Mouse (Mus musculus) layer of hippocampus, adult 2 months (tissue): ENCODE results near the gene Zmiz2. TPM values are rescaled to one million over a fixed set of nuclear protein-coding genes. Genes with fewer than 3 reads are reported as not detected.
A peak's percentile ranks its signal among the peaks of the same experiment; 100 is the strongest.
"Not testable (repeated sequence)": the region's sequence is repeated elsewhere in the genome, so short reads cannot be mapped to it uniquely, and the experiment has no call there.

Source experiments
- DNase-seq, 2 experiments: peaks; one replicate each; pipeline ENCODE4 v3.0.0; 2022; ENCODE audit warnings: low spot score in 2 of 2
- H3K27ac ChIP-seq: fragments of 200-600 bp; 2 replicates; pipeline ENCODE4 v1.8.1; 2022
- H3K4me3 ChIP-seq: fragments of 200-600 bp; 2 replicates; pipeline ENCODE4 v1.8.1; 2022; ENCODE audit warnings: mild to moderate bottlenecking
- CTCF ChIP-seq: fragments of 200-600 bp; conservative IDR thresholded peaks from 2 replicates; pipeline ENCODE4 v1.8.1; 2022; ENCODE audit warnings: antibody characterized with exemption, mild to moderate bottlenecking, moderate library complexity
- total RNA-seq, 2 experiments: library from RNA; stranded (reverse); gene quantifications; 2 replicates each; pipeline ENCODE4 v1.2.3; 2021

Gene Zmiz2
- total RNA-seq, 2 experiments from 2014 or later, result 170 TPM

DNA sequence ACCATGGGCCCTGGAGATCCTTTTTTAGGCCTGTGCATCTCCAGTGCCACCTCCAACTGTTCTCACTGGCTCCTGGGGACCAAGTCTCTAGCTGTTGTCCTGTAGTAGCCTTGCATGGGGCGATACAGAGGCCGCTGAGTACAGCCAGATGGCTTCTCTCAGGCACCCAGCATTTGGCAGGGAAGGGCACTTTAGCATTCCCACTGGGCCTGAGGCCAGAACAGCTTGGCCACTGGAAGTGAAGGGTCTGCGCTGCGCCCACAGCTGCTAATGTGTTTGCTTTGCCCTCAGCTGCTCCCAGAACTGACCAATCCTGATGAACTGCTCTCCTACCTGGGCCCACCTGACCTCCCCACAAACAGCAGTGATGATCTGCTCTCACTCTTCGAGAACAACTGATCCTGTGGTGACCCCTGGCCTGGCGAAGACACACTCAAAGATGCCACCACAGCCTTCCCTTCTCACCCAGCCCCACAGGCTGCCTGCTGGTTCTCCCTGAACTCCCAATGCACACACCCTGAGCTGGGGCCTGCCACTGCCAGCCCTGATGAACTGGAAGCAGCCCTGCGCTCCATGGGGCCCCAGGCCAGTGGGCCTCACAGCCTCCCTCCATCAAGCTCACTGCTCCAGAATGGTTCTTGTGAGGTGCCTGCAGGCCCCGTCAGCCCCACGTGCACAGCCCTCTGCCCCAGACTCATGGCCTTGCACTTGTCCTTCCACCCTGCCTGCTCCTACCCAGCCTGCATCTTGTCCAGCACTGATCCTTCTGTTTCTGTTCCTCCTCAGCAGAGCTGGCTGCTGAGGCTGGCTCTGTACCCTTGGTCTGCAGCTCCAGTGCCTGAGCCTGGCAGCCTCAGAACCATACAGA, 16.1 kb downstream of the Zmiz2 start:
- H3K27ac ChIP-seq, result peak overlapping the region; percentile 84

DNA sequence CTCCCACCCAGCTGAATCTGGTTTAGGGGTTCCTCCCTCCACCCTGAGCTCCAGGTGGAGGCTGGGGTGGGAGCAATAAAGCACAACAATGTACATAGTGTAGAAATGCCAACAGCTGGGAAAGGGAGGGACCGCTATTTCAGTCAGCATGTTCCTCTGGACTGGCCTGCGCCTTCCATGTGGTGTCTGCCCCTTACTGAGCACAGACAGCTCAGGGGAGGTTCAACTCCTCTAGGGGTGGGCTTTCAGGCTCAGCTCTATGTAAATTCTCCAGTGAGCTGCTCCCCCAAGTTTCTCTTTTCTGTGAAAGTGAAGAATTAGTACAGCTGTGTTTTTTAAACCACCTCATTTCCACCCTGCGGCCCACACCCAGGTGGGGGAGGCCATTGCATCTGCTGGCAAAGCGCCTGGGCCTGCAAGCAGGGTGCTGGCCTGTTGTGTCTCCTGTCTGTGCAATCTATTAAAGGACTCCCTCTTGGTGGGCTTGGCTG, 16.8 kb downstream of the Zmiz2 start:
- H3K27ac ChIP-seq, result peak overlapping the region; percentile 84
- DNase-seq, result no peak
- TF ChIP-seq CTCF, result no peak
- H3K4me3 ChIP-seq, result no peak overlapping the region

More for the DNA sequence above, 16.1 kb downstream of the Zmiz2 start:
- no peak overlapping the region for H3K4me3 ChIP-seq
- TF ChIP-seq CTCF, result no peak
- no peak for DNase-seq

DNA sequence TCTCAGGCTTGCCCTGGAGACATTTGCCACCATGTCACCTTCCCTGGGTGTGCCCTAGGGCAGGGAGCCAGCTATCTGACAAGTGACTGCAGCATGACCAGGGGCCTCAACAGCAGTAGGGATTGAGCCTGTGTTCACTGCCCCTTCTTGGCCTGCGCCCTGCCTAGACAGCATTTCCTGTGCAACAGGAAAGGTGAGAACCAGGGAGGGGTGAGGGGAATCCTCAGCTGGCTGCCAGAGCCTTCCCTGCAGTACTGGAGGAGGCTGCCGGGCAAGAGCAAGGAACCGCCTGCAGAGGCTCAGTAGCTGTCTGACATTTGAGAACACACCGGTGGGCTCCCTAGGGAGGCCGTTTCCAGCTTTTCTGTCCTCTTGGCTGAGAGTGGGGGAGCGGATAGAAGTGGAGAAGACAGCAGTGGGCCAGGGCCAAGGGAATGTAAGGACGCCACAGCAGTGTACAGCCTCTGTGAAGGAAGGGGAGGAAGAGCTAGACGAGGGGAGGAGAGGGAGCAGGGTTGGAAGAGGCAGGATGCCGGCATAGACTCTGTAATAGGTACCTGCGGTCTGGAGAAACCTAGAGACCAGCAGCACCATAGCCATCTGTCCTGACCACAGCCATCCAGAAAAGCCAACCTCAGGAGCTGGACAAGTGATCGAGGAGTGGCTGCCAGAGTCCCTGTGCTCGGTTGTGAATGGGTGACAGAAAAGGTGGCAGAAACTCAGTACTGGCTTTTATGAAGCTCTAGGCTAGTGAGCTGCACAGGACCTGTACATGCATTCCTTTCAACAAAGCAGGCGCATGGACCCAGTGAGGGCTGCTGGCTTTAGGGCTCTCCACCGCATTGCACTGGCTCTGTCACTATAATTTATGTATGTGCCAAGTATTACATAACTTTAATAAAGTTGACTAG, 17.6 kb downstream of the Zmiz2 start:
- Histone ChIP-seq H3K4me3 (no peak overlapping the region), H3K27ac (peak overlapping the region; percentile 84)
- no peak for DNase-seq
- no peak for TF ChIP-seq CTCF

DNA sequence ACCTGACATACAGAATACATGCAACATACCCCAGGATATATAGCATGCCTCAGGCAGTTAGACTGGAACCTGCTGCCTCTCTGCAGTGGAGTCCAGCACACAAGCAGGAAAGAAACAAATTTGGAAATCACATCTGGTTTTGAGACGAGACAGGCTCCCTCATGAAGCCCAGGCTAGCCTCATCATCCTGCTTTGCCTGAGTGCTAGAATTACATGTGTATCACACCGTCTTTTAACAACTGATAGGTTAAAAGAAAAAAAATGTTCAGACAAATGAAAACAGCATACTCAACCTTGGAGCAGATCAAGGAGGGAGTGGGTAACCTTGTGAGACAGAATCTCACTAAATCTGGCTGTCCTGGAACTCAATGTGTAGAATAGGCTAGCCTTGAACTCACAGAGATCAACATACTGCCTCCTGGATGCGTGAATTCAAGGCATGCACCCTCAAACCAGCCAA, 18.3 kb downstream of the Zmiz2 start:
- H3K27ac ChIP-seq, result peak overlapping the region; percentile 84
- DNase-seq, result peak in 1 of 2 experiments; percentile 3
- TF ChIP-seq CTCF, result no peak
- no peak overlapping the region for H3K4me3 ChIP-seq

DNA sequence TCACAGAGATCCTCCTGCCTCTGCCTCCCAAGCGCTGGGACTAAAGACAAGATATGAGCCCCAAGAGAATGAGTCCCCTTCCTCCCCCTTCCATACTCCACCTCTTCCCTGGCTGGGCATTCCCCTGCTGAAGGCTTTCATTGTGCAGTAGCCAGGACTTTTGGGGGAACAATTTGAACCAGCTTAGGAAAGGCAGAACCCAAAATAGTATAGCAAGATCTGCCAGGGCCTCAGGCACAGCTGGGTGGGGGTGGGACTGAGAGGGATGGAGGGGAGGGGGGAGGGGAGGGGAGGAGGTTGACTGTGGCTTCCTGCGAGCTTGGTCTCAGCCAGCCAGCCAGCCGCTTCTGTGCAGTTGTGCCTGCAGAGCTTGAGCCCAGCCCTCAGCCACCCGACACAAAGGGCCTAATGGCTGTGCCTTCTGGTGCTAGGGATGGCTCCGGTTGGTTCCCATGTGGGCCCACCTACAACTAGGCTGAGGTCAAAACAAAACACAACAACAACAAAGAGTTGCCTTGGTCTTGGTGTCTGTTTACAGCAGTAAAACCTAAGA, 21.3 kb downstream of the Zmiz2 start:
- no peak for DNase-seq
- Histone ChIP-seq H3K4me3 (no peak overlapping the region), H3K27ac (peak overlapping the region; percentile 28; the same call in 1 of the 2 replicates)
- TF ChIP-seq CTCF, result no peak

DNA sequence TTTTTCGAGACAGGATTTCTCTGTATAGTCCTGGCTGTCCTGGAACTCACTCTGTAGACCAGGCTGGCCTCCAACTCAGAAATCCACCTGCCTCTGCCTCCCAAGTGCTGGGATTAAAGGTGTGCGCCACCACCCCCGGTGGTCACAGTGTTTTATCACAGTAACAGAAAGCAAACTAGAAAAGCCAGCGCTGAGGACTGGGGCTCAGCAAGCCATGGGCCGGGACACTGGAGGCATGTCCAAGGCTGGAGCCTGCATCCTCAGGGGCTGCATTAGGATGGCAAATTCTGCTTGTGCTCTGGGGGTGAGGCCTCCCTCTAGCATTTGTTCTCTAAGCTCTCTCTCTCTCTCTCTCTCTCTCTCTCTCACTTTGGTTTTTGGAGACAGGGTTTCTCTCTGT, 21.9 kb downstream of the Zmiz2 start:
- H3K4me3 ChIP-seq, H3K27ac ChIP-seq, DNase-seq: not testable (repeated sequence)

DNA sequence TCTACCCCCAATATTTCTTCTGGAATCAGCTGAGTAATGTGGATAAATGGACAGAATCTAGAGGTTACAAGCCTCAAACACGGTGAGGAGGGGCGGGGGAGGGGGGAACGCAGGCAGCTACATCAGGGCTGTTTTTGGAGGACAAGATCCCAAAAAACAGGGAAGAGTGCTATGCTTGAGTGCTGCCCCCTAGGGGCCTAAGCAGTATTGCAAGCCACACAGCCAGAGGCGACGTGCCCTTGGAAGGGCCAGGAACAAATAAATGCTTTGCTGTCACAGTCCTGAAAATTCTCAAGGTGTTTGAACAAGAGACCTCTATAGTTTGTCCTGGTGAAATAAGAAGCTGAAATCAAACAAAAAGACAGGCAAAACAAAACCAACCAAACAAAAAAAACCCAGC, 22.8 kb downstream of the Zmiz2 start:
- H3K27ac ChIP-seq, result peak overlapping the region; percentile 41; the same call in 1 of the 2 replicates
- peak; percentile 68 to 88 for DNase-seq
- no peak overlapping the region for H3K4me3 ChIP-seq

DNA sequence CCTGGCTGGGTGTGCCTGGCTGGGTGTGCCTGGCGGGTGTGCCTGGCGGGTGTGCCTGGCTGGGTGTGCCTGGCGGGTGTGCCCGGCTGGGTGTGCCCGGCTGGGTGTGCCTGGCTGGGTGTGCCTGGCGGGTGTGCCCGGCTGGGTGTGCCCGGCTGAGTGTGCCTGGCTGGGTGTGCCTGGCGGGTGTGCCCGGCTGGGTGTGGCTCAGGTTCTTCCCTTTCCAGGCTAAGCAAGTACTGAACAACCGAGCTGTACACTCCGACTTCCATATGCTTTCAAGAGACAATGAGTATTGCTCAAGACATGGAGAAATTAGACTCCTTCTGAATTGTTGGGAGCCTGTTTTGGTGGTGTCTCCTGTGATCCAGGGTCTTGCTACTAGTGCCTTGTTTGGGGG, 24.4 kb downstream of the Zmiz2 start:
- no peak for TF ChIP-seq CTCF
- H3K27ac ChIP-seq, result no peak overlapping the region

More for the DNA sequence above, 22.8 kb downstream of the Zmiz2 start:
- TF ChIP-seq CTCF, result peak; percentile 97

DNA sequence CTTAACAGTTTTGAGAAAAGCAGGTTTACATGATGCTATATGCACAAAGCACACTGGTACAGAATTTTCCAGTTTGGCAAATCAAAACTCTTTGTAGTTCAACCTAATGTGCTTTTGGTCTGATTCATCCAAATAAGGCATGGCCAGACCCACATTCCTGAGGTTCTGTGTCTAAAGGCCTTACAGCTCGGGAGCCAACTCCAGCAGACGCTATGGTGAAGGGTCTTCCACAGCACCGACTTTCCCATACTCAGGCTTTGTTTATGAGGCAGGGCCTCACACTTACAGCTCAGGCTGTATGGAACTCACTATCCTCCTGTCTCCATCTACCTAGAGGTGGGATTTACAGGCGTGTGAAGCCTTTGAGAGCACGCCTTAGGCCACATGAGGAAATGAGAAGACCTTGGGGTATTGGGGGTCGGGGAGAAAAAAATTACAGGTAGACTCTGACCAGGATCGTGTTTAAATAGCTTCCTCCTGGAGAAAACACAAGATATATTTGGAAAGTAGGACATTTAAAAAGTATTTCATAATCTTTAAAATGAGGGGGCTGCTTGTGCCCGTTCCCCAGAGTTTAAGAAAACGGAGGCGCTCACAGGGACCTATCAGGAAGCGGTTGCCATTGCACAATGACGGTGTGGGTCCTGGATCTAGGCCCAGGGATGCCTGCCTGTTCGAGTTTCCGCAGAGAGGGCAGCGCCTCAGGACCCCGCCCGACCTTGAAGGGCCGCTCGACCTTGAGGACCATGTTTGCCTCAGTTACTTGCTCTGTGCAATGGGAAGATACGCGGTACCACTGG, 26.1 kb downstream of the Zmiz2 start, which contains the start of gene Ppia:
TSS of gene Ppia (plus strand) at position 693 of the 800 bp plus-strand sequence.
- Histone ChIP-seq H3K4me3 (peak within 1 kb of the TSS; percentile 92), H3K27ac (peak within 1 kb of the TSS; percentile 99)
- TF ChIP-seq CTCF, result no peak
- DNase-seq, result no peak

More for the DNA sequence above, 24.4 kb downstream of the Zmiz2 start:
- DNase-seq, result no peak
- H3K4me3 ChIP-seq, result no peak overlapping the region

DNA sequence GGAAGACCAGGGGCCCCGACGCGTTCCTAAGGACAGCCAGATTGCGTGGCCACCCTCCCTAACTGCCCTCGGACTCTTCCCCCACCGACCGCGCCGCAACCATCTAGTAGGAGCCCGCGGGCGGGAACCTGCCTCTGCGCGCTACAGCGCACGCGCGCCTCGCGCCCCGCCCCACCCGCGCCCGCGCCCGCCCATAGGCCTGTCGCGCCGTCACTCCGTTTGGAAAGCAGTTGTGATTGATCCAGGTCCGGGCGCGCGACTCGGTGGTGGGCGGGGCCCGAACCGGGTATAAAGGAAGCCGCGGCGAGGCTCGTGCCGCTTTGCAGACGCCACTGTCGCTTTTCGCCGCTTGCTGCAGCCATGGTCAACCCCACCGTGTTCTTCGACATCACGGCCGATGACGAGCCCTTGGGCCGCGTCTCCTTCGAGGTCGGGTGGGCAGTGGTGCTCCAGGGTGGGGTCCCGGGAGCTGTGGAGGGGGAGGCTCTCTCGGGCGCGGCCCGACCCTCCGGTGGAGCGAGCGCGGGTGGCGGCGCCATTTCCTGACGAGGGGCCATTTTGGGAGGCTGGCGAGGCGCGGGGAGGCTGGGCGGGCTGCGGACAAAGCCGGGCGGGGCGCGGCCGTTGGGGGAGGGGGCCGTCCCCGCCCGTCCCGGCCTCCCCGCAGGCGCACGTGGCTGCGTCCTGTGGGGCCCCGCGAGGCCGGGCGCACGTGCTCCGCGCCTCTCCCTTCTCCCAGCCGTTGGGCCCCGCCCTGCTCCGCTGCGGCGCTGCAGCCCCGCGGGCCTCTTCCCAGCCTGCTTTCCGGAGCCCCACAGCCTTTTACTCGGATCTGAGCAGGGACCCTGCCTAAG, 26.9 kb downstream of the Zmiz2 start:
- Histone ChIP-seq H3K4me3 (peak overlapping the region; percentile 92), H3K27ac (peak overlapping the region; percentile 99)
- TF ChIP-seq CTCF, result no peak
- DNase-seq, result peak; percentile 96 to 99
